Mouse (Mus musculus) myocyte (in vitro differentiated cells): ENCODE data around the gene Eif5b. TPM values are rescaled to one million over a fixed set of nuclear protein-coding genes. Genes with fewer than 3 reads are reported as not detected.

ENCODE experiments used
- H3K27me3 ChIP-seq: one replicate; pipeline ENCODE4 v1.6.1; 2011; ENCODE audit not compliant: control insufficient read depth, insufficient read depth, insufficient read length
- H3K36me3 ChIP-seq: one replicate; pipeline ENCODE4 v1.6.1; 2011; ENCODE audit not compliant: control insufficient read depth, insufficient read depth
- H3K4me2 ChIP-seq: one replicate; pipeline ENCODE4 v1.6.1; 2011; ENCODE audit warnings: low read depth, control low read depth
- H3K4me3 ChIP-seq: one replicate; pipeline ENCODE4 v1.5.1; 2011; ENCODE audit warnings: mild to moderate bottlenecking, control low read depth, moderate library complexity
- H3K79me2 ChIP-seq: one replicate; pipeline ENCODE4 v1.6.1; 2011; ENCODE audit not compliant: control insufficient read depth, insufficient read depth
- H3ac ChIP-seq: one replicate; pipeline ENCODE4 v1.6.1; 2011; ENCODE audit not compliant: control insufficient read depth, insufficient read length
- CEBPB ChIP-seq: IDR thresholded peaks from 2 replicates; pipeline ENCODE4 v1.6.1; 2011; ENCODE audit warnings: mild to moderate bottlenecking, moderate library complexity; ENCODE audit not compliant: poor library complexity, insufficient read depth, severe bottlenecking
- E2F4 ChIP-seq: IDR thresholded peaks from one replicate; pipeline ENCODE4 v1.6.1; 2011; ENCODE audit warnings: mild to moderate bottlenecking, control low read depth, moderate library complexity; ENCODE audit not compliant: insufficient read depth
- MAX ChIP-seq: IDR thresholded peaks from one replicate; pipeline ENCODE4 v1.6.1; 2011; ENCODE audit warnings: low read depth, mild to moderate bottlenecking, control low read depth
- MYOD1 ChIP-seq, 3 experiments: IDR thresholded peaks; one replicate each; pipeline ENCODE4 v1.6.1; 2011; ENCODE audit warnings: control low read depth in 2 of 3, low read depth in 2 of 3, mild to moderate bottlenecking in 2 of 3, moderate library complexity in 1 of 3; ENCODE audit not compliant: insufficient read length in 2 of 3, control insufficient read depth in 1 of 3
- MYOG ChIP-seq, 3 experiments: IDR thresholded peaks; one replicate each; pipeline ENCODE4 v1.6.1; 2011; ENCODE audit warnings: control low read depth in 2 of 3, low read depth in 2 of 3, mild to moderate bottlenecking in 2 of 3; ENCODE audit not compliant: insufficient read length in 2 of 3, control insufficient read depth in 1 of 3, insufficient read depth in 1 of 3
- POLR2A ChIP-seq: IDR thresholded peaks from one replicate; pipeline ENCODE4 v1.6.1; 2011; ENCODE audit warnings: low read depth, mild to moderate bottlenecking, control low read depth, moderate library complexity; ENCODE audit not compliant: insufficient read length
- POLR2AphosphoS2 ChIP-seq: IDR thresholded peaks from one replicate; pipeline ENCODE4 v1.6.1; 2011; ENCODE audit warnings: low read depth, control low read depth; ENCODE audit not compliant: insufficient read length
- REST ChIP-seq: IDR thresholded peaks from one replicate; pipeline ENCODE4 v1.6.1; 2011; ENCODE audit warnings: mild to moderate bottlenecking, control low read depth, moderate library complexity; ENCODE audit not compliant: insufficient read depth, insufficient read length
- SRF ChIP-seq: IDR thresholded peaks from one replicate; pipeline ENCODE4 v1.6.1; 2011; ENCODE audit warnings: low read depth; ENCODE audit not compliant: control insufficient read depth, insufficient read length
- TCF12 ChIP-seq: IDR thresholded peaks from one replicate; pipeline ENCODE4 v1.6.1; 2011; ENCODE audit warnings: mild to moderate bottlenecking, control low read depth; ENCODE audit not compliant: poor library complexity, insufficient read depth, severe bottlenecking
- TCF3 ChIP-seq: IDR thresholded peaks from one replicate; pipeline ENCODE4 v1.6.1; 2011; ENCODE audit warnings: low read depth, control low read depth; ENCODE audit not compliant: insufficient read length
- USF1 ChIP-seq: IDR thresholded peaks from one replicate; pipeline ENCODE4 v1.6.1; 2011; ENCODE audit warnings: low read depth, mild to moderate bottlenecking, control low read depth, moderate library complexity
- polyA plus RNA-seq: library from polyadenylated mRNA; unstranded; fragments of >200 nt; fragmentation: generic; extraction: Trizol; gene quantifications from one replicate; pipeline ENCODE4 v1.2.1, GENCODE M21; 2012; ENCODE audit warnings: missing spikeins

Gene Eif5b
- polyA plus RNA-seq, 1 experiment, result 16.2 TPM

GRCm38 (mm10) chr1:38103214-38103613 is 105.4 kb downstream of the Eif5b start:
- Histone ChIP-seq H3K79me2 (peaks cover 28% of the 10 kb centered on the region), H3K4me2 (no peak overlapping the region), H3K4me3 (no peak overlapping the region), H3K36me3 (peaks cover 39% of the 10 kb centered on the region), H3ac (no peak overlapping the region), H3K27me3 (no peaks in the 10 kb centered on the region)
- TF ChIP-seq REST (no peak), CEBPB (no peak), MYOG (IDR thresholded peaks at IDR 0.05; ENCODE audit: control insufficient read depth in 1 of 3, insufficient read depth in 1 of 3, insufficient read length in 2 of 3, low read depth in 2 of 3) (no peak), MAX (no peak), SRF (no peak), TCF12 (no peak), E2F4 (no peak), TCF3 (no peak), POLR2AphosphoS2 (no peak), POLR2A (no peak), MYOD1 (IDR thresholded peaks at IDR 0.05; ENCODE audit: control insufficient read depth in 1 of 3, insufficient read length in 2 of 3, low read depth in 2 of 3) (no peak), USF1 (no peak)

GRCm38 (mm10) chr1:38103813-38104212 is 106.0 kb downstream of the Eif5b start:
- no peak for TF ChIP-seq MYOD1 (IDR thresholded peaks at IDR 0.05; ENCODE audit: control insufficient read depth in 1 of 3, insufficient read length in 2 of 3, low read depth in 2 of 3)
- Histone ChIP-seq H3K27me3 (no peaks in the 10 kb centered on the region), H3K4me2 (no peak overlapping the region), H3K36me3 (peaks cover 33% of the 10 kb centered on the region), H3K79me2 (peaks cover 33% of the 10 kb centered on the region), H3K4me3 (no peak overlapping the region), H3ac (no peak overlapping the region)

Other genes starting within 250 kb of the Eif5b start
- 1.7 TPM for gene Tsga10, start 131.6 kb upstream of the Eif5b start, polyA plus RNA-seq
- 8.3 TPM for gene Lipt1, start 126.3 kb upstream of the Eif5b start, polyA plus RNA-seq
- gene Mitd1, start 107.6 kb upstream of the Eif5b start, polyA plus RNA-seq, result 3.9 TPM
- gene Mrpl30, start 107.5 kb upstream of the Eif5b start, polyA plus RNA-seq, result 181 TPM
- gene Lyg2, start 81.5 kb upstream of the Eif5b start, polyA plus RNA-seq, result not detected
- gene Lyg1, start 40.3 kb upstream of the Eif5b start, polyA plus RNA-seq, result not detected
- 35.5 TPM for gene Txndc9, start 117 bp upstream of the Eif5b start, polyA plus RNA-seq
- gene Rev1, start 131.8 kb downstream of the Eif5b start, polyA plus RNA-seq, result 4.4 TPM